Mouse (Mus musculus) megakaryocyte, embryonic 14.5 days (primary cell): Measurements from ENCODE around the gene Mttp.

Source experiments
- FLI1 ChIP-seq: IDR thresholded peaks from 2 replicates; pipeline ENCODE4 v1.6.1; 2012; ENCODE audit warnings: low read length, inconsistent platforms, mixed read lengths
- GATA1 ChIP-seq: IDR thresholded peaks from 3 replicates; pipeline ENCODE4 v1.6.1; 2012; ENCODE audit warnings: mixed read lengths, low read length, inconsistent platforms, borderline replicate concordance

DNA sequence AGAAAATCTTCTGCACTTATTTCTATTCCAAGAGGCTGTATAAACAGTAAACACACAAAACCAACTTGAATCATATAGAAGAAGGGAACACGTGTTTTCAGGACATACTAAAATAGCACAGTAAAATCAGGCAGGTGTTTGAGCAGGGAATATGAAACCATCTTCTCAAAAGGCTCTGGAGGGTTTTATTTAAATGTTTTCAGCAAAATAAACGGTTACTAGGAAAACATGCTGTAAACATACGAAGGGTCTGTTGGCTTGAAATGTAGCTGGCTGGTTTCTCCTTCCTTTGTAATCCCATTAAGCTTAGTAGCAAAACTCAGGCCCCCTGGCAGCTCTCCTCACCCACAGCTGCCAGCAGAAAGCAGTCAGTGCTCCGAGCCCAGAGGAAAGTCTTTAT lies 86.5 kb downstream of the Mttp start:
- TF ChIP-seq GATA1 (no peak), FLI1 (no peak)
